Mouse (Mus musculus) C2C12 (cell line): ENCODE data around the gene Il1rn. TPM values are rescaled to one million over a fixed set of nuclear protein-coding genes. Genes with fewer than 3 reads are reported as not detected.

Experiments
- H3K27me3 ChIP-seq: one replicate; pipeline ENCODE4 v1.6.1; 2011; ENCODE audit not compliant: control insufficient read depth, insufficient read depth, insufficient read length
- H3K36me3 ChIP-seq: one replicate; pipeline ENCODE4 v1.6.1; 2011; ENCODE audit not compliant: control insufficient read depth, insufficient read depth
- H3K4me3 ChIP-seq: one replicate; pipeline ENCODE4 v1.5.1; 2011; ENCODE audit warnings: mild to moderate bottlenecking, control low read depth; ENCODE audit not compliant: poor library complexity, insufficient read depth, severe bottlenecking
- H3K79me2 ChIP-seq: one replicate; pipeline ENCODE4 v1.6.1; 2011; ENCODE audit not compliant: control insufficient read depth, insufficient read depth
- H3K79me3 ChIP-seq: one replicate; pipeline ENCODE4 v1.6.1; 2011; ENCODE audit warnings: low read depth, control low read depth
- H3ac ChIP-seq: one replicate; pipeline ENCODE3; 2011; ENCODE audit warnings: low read depth; ENCODE audit not compliant: control insufficient read depth, insufficient read length
- CEBPB ChIP-seq: IDR thresholded peaks from one replicate; pipeline ENCODE4 v1.6.1; 2011; ENCODE audit warnings: low read depth, mild to moderate bottlenecking, control low read depth, moderate library complexity
- CTCF ChIP-seq: IDR thresholded peaks from one replicate; pipeline ENCODE4 v1.5.1; 2011; ENCODE audit not compliant: control insufficient read depth, insufficient read depth, insufficient read length
- FOSL1 ChIP-seq: IDR thresholded peaks from one replicate; pipeline ENCODE4 v1.8.0; 2011; ENCODE audit warnings: mild to moderate bottlenecking, low read length; ENCODE audit not compliant: poor library complexity, insufficient read depth, severe bottlenecking
- MAX ChIP-seq: IDR thresholded peaks from one replicate; pipeline ENCODE4 v1.6.1; 2011; ENCODE audit warnings: mild to moderate bottlenecking, control low read depth
- MYOD1 ChIP-seq: IDR thresholded peaks from one replicate; pipeline ENCODE4 v1.6.1; 2011; ENCODE audit warnings: low read depth; ENCODE audit not compliant: control insufficient read depth, insufficient read length
- MYOG ChIP-seq: IDR thresholded peaks from one replicate; pipeline ENCODE4 v1.6.1; 2011; ENCODE audit not compliant: control insufficient read depth, insufficient read length; ENCODE audit errors: extremely low read depth
- USF1 ChIP-seq: IDR thresholded peaks from one replicate; pipeline ENCODE4 v1.6.1; 2011; ENCODE audit warnings: low read depth, mild to moderate bottlenecking, control low read depth, moderate library complexity
- polyA plus RNA-seq: library from polyadenylated mRNA; unstranded; fragments of >200 nt; fragmentation: generic; extraction: Trizol; gene quantifications from one replicate; pipeline ENCODE4 v1.2.1, GENCODE M21; 2012; ENCODE audit warnings: missing spikeins

Gene Il1rn
- polyA plus RNA-seq, 1 experiment = 0.20 TPM

GRCm38 (mm10) chr2:24351159-24351558 lies 14.5 kb downstream of the Il1rn start:
- H3K27me3 ChIP-seq = no peaks in the 10 kb centered on the region
- no peaks in the 10 kb centered on the region for H3K79me2 ChIP-seq
- H3K36me3 ChIP-seq = no peaks in the 10 kb centered on the region
- no peaks in the 10 kb centered on the region for H3K79me3 ChIP-seq
- no peak for TF ChIP-seq MYOD1
- no peak overlapping the region for H3K4me3 ChIP-seq
- no peak overlapping the region for H3ac ChIP-seq

GRCm38 (mm10) chr2:24353042-24353441 lies 16.4 kb downstream of the Il1rn start:
- Histone ChIP-seq H3ac (no peak overlapping the region), H3K27me3 (no peaks in the 10 kb centered on the region), H3K4me3 (no peak overlapping the region), H3K36me3 (no peaks in the 10 kb centered on the region), H3K79me2 (no peaks in the 10 kb centered on the region), H3K79me3 (no peaks in the 10 kb centered on the region)
- TF ChIP-seq MYOD1 (peak; percentile 62), CTCF (no peak)

- Histone ChIP-seq H3ac (no peak overlapping the region), H3K4me3 (no peak overlapping the region), H3K36me3 (no peaks in the 10 kb centered on the region), H3K27me3 (no peaks in the 10 kb centered on the region), H3K79me3 (no peaks in the 10 kb centered on the region), H3K79me2 (no peaks in the 10 kb centered on the region)
- TF ChIP-seq MYOG (no peak), FOSL1 (no peak), MAX (no peak), CEBPB (no peak), MYOD1 (no peak), CTCF (no peak), USF1 (no peak)
Measured at GRCm38 (mm10) chr2:24357642-24358041, 21.0 kb downstream of the Il1rn start.

GRCm38 (mm10) chr2:24359347-24359746 lies 22.7 kb downstream of the Il1rn start:
- Histone ChIP-seq H3K27me3 (no peaks in the 10 kb centered on the region), H3K79me2 (no peaks in the 10 kb centered on the region), H3K79me3 (no peaks in the 10 kb centered on the region), H3ac (no peak overlapping the region), H3K4me3 (no peak overlapping the region), H3K36me3 (no peaks in the 10 kb centered on the region)
- TF ChIP-seq MYOD1 = no peak
- TF ChIP-seq MAX = no peak
- TF ChIP-seq CTCF = no peak
- TF ChIP-seq MYOG = no peak
- TF ChIP-seq CEBPB = no peak
- TF ChIP-seq USF1 = no peak
- no peak for TF ChIP-seq FOSL1

- no peaks in the 10 kb centered on the region for H3K79me3 ChIP-seq
- H3K36me3 ChIP-seq = no peaks in the 10 kb centered on the region
- no peaks in the 10 kb centered on the region for H3K27me3 ChIP-seq
- no peak overlapping the region for H3ac ChIP-seq
- no peak overlapping the region for H3K4me3 ChIP-seq
- no peak for TF ChIP-seq FOSL1
- no peak for TF ChIP-seq MAX
- TF ChIP-seq MYOD1 = no peak
- TF ChIP-seq CEBPB = no peak
- TF ChIP-seq CTCF = no peak
- no peak for TF ChIP-seq USF1
- no peak for TF ChIP-seq MYOG
- H3K79me2 ChIP-seq = no peaks in the 10 kb centered on the region
Measured at GRCm38 (mm10) chr2:24363818-24364217, 27.2 kb downstream of the Il1rn start.

GRCm38 (mm10) chr2:24366214-24366975 lies 29.7 kb downstream of the Il1rn start:
- Histone ChIP-seq H3ac (no peak overlapping the region), H3K36me3 (no peaks in the 10 kb centered on the region), H3K4me3 (no peak overlapping the region), H3K27me3 (no peaks in the 10 kb centered on the region), H3K79me2 (no peaks in the 10 kb centered on the region), H3K79me3 (no peaks in the 10 kb centered on the region)
- TF ChIP-seq CEBPB (no peak), MAX (no peak), CTCF (no peak), MYOG (no peak), MYOD1 (no peak), USF1 (no peak), FOSL1 (no peak)
